Mouse (Mus musculus) liver, embryonic 11.5 days (tissue): ENCODE results near the gene Pamr1. TPM values are rescaled to one million over a fixed set of nuclear protein-coding genes. Genes with fewer than 3 reads are reported as not detected.

Experiments used
- ATAC-seq: fragments of 200-750 bp; cut with Nextera tagmentation; replicated peaks from 2 replicates; pipeline ENCODE4 v1.8.0; 2017; ENCODE audit warnings: moderate number of reproducible peaks, mild to moderate bottlenecking, moderate TSS enrichment, moderate library complexity; ENCODE audit not compliant: low FRiP score
- DNase-seq: peaks from one replicate; pipeline ENCODE4 v3.0.0-alpha.2; 2017; ENCODE audit warnings: low spot score
- H3K27ac ChIP-seq: fragments of 300-500 bp; sonication (generic); 2 replicates; pipeline ENCODE4 v1.5.1; 2014; ENCODE audit warnings: mild to moderate bottlenecking, low read depth, low read length, control low read depth
- H3K27me3 ChIP-seq: fragments of 300-500 bp; sonication (generic); replicated peaks from 2 replicates; pipeline ENCODE4 v1.6.1; 2014; ENCODE audit warnings: low read length, mixed read lengths; ENCODE audit not compliant: control insufficient read depth, insufficient read depth
- H3K36me3 ChIP-seq: fragments of 300-500 bp; sonication (generic); 2 replicates; pipeline ENCODE4 v1.6.1; 2014; ENCODE audit warnings: mild to moderate bottlenecking, low read length, moderate library complexity, mixed read lengths; ENCODE audit not compliant: control insufficient read depth, insufficient read depth
- H3K4me1 ChIP-seq: fragments of 300-500 bp; sonication (generic); replicated peaks from 2 replicates; pipeline ENCODE4 v1.6.1; 2014; ENCODE audit warnings: low read length, mixed read lengths; ENCODE audit not compliant: control insufficient read depth, insufficient read depth
- H3K4me2 ChIP-seq: fragments of 300-500 bp; sonication (generic); 2 replicates; pipeline ENCODE4 v1.6.1; 2014; ENCODE audit warnings: mild to moderate bottlenecking, control low read depth, moderate library complexity
- H3K4me3 ChIP-seq: fragments of 300-500 bp; sonication (generic); 2 replicates; pipeline ENCODE4 v1.5.1; 2014; ENCODE audit warnings: low read depth, low read length, control low read depth
- H3K9ac ChIP-seq: fragments of 300-500 bp; sonication (generic); 2 replicates; pipeline ENCODE4 v1.6.1; 2014; ENCODE audit warnings: low read depth, low read length, control low read depth
- H3K9me3 ChIP-seq: fragments of 300-500 bp; sonication (generic); 2 replicates; pipeline ENCODE4 v1.6.1; 2016; ENCODE audit warnings: low read length, inconsistent platforms, mixed read lengths; ENCODE audit not compliant: control insufficient read depth
- WGBS: fragments of 180-500 bp; shearing (Covaris S2); extraction: QIAGEN DNeasy Blood & Tissue Kit; methylation state at CpG from one replicate; pipeline ENCODE4 v1.1.7; 2014; 5-methylcytosine and 5-hydroxymethylcytosine counted together
- polyA plus RNA-seq: library from polyadenylated mRNA; unstranded; fragments of >200 nt; fragmentation: Nextera tagmentation; extraction: Ambion mirVana; gene quantifications from 2 replicates; pipeline ENCODE4 v1.2.1, GENCODE M21; 2014

Pamr1 gene
- polyA plus RNA-seq, 1 experiment from 2014 or later, result 3.3 TPM

GRCm38 (mm10) chr2:102677400-102677799 is 127.6 kb downstream of the Pamr1 start:
- Histone ChIP-seq H3K36me3 (no peaks in the 10 kb centered on the region), H3K27me3 (no peaks in the 10 kb centered on the region), H3K4me1 (no peaks in the 10 kb centered on the region), H3K4me2 (no peak overlapping the region), H3K9ac (no peak overlapping the region), H3K9me3 (no peaks in the 10 kb centered on the region), H3K4me3 (no peak overlapping the region), H3K27ac (no peak overlapping the region)
- 77% methylated on average over 6 of the region's 6 CpGs for WGBS
- no peak for ATAC-seq
- no peak for DNase-seq

- H3K4me1 ChIP-seq, result no peaks in the 10 kb centered on the region
- no peak overlapping the region for H3K4me2 ChIP-seq
- H3K27me3 ChIP-seq, result no peaks in the 10 kb centered on the region
- ATAC-seq, result no peak
- 74% methylated on average over 7 of the region's 7 CpGs for WGBS
- DNase-seq, result no peak
- no peaks in the 10 kb centered on the region for H3K36me3 ChIP-seq
- no peak overlapping the region for H3K9ac ChIP-seq
- H3K27ac ChIP-seq, result no peak overlapping the region
- H3K9me3 ChIP-seq, result no peaks in the 10 kb centered on the region
- no peak overlapping the region for H3K4me3 ChIP-seq
These were observed 131.5 kb downstream of the Pamr1 start for GRCm38 (mm10) chr2:102681351-102681750.

- Histone ChIP-seq H3K36me3 (no peaks in the 10 kb centered on the region), H3K27ac (no peak overlapping the region), H3K4me3 (no peak overlapping the region), H3K4me1 (no peaks in the 10 kb centered on the region), H3K9me3 (no peaks in the 10 kb centered on the region), H3K4me2 (no peak overlapping the region), H3K9ac (no peak overlapping the region), H3K27me3 (no peaks in the 10 kb centered on the region)
- 39% methylated on average over 5 of the region's 5 CpGs for WGBS
- ATAC-seq, result no peak
- DNase-seq, result peak; percentile 48
These were observed 132.4 kb downstream of the Pamr1 start for GRCm38 (mm10) chr2:102682168-102682567.

GRCm38 (mm10) chr2:102685371-102686107 is 135.7 kb downstream of the Pamr1 start:
- Histone ChIP-seq H3K4me3 (no peak overlapping the region), H3K27ac (no peak overlapping the region), H3K4me2 (no peak overlapping the region), H3K9ac (no peak overlapping the region), H3K4me1 (no peaks in the 10 kb centered on the region), H3K9me3 (no peaks in the 10 kb centered on the region), H3K36me3 (no peaks in the 10 kb centered on the region), H3K27me3 (no peaks in the 10 kb centered on the region)
- no peak for ATAC-seq
- no peak for DNase-seq
- 75% methylated on average over 7 of the region's 7 CpGs for WGBS

GRCm38 (mm10) chr2:102686108-102686450 is 136.3 kb downstream of the Pamr1 start:
- ATAC-seq (no peak), DNase-seq (no peak)
- 70% methylated on average over 9 of the region's 9 CpGs for WGBS
- Histone ChIP-seq H3K4me2 (no peak overlapping the region), H3K36me3 (no peaks in the 10 kb centered on the region), H3K27ac (no peak overlapping the region), H3K9ac (no peak overlapping the region), H3K27me3 (no peaks in the 10 kb centered on the region), H3K4me1 (no peaks in the 10 kb centered on the region), H3K9me3 (no peaks in the 10 kb centered on the region), H3K4me3 (no peak overlapping the region)

Other genes with a start within 250 kb of the Pamr1 start
- 21.8 and 23.1 TPM in 2 replicates for gene Trim44, start 142.2 kb upstream of the Pamr1 start, polyA plus RNA-seq
- 4.2 and 4.3 TPM in 2 replicates for gene Fjx1, start 97.5 kb upstream of the Pamr1 start, polyA plus RNA-seq
- 0.23 and 0.43 TPM in 2 replicates for gene Slc1a2, start 108.6 kb downstream of the Pamr1 start, polyA plus RNA-seq